11 mouse cellular contexts compared by ENCODE assay signal in the genomic region with DNA sequence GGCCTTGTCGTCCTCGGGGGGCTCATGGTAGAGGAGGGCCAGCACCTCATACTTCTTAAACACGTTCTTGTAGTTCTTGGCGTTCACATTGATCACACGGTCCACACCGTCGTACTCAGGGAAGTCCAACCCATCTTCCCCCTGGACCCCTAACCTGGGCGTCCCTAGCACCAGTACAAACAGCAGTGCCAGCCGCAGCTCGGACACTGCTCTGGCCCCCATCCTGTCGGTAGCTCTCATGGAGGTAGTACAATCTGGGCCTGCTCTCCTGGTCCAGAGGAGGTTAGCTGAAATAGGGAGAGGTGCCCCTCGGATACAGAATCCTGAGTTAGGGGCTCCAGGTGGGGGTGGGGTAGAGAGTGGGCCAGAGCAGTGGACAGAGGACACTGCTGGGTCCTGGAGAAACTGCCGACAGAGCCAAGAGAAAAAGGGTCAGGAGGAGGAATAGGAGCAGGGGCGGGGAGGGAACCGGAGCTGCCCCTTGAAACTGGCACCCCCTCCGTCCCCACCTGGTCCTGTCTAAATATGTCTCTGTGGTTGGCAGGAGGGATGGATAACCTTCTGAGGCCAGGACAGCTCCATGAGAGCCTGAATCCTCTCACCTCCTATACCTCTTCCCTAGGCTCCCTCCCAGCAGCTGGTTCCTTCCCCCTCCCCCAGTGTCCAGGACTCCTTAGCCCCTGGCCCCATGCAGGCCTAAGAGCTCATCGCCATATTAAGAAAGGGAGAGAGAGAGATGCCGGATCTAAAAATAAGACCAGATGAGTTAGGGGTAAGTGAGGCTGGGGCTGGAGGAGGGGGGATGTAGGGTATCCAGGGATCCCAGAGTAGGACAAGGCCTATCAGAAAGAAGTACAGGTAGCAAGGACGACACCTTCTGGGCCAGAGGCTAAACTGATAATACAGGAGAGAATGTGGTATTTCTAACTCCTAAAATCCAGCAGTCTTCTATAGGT. TPM values are rescaled to one million over a fixed set of nuclear protein-coding genes. Genes with fewer than 3 reads are reported as not detected.
DNase-seq lines count a peak whose midpoint lies in the region; ATAC-seq lines count a peak whose summit lies in the region.
"Had no signal": no experiment of that assay in that cellular context is flagged by ENCODE, and none has a peak within 500 bp of the region (broad histone marks: within the 10 kb centered on the region; RNA-seq: fewer than 3 reads in every experiment).

A gene (minus strand): TSS at position 418 of the 956 bp plus-strand sequence.

- H3K27me3 ChIP-seq in kidney, embryonic 14.5 days (ENCODE audit: control insufficient read depth, insufficient read depth, low read length) = no peaks in the 10 kb centered on the region
- H3K27me3 ChIP-seq in embryonic facial prominence, embryonic 12.5 days = no peaks in the 10 kb centered on the region
- no peaks in the 10 kb centered on the region for H3K27me3 ChIP-seq in limb, embryonic 13.5 days
- H3K27me3 ChIP-seq: CH12.LX had no signal

- H3K4me2 ChIP-seq in kidney, embryonic 14.5 days (replicated peaks; ENCODE audit: low read depth, low read length) = no peak within 1 kb of the TSS
- H3K4me2 ChIP-seq in embryonic facial prominence, embryonic 12.5 days (replicated peaks) = no peak within 1 kb of the TSS
- H3K4me2 ChIP-seq in limb, embryonic 13.5 days (replicated peaks) = peak within 1 kb of the TSS; percentile 28; the same call in 1 of the 2 replicates

- no peak for DNase-seq in kidney, postnatal 4 days
- no peak for DNase-seq in gastrocnemius, postnatal 4 days (ENCODE audit: low spot score in 2 of 2)
- DNase-seq in spleen, postnatal 4 days (ENCODE audit: low spot score in 2 of 2) = no peak
- DNase-seq in right cerebral cortex, postnatal 4 days = no peak
- DNase-seq in layer of hippocampus, adult 18-20 months (ENCODE audit: low spot score in 2 of 2) = no peak
- DNase-seq: adrenal gland, adult 8-10 months; left cerebral cortex, postnatal 4 days had no signal

- H3K9me3 ChIP-seq in kidney, embryonic 14.5 days (ENCODE audit: control insufficient read depth, low read length) = no peaks in the 10 kb centered on the region
- no peaks in the 10 kb centered on the region for H3K9me3 ChIP-seq in embryonic facial prominence, embryonic 12.5 days
- H3K9me3 ChIP-seq in limb, embryonic 13.5 days = no peaks in the 10 kb centered on the region

- H3K27ac ChIP-seq in kidney, embryonic 14.5 days (ENCODE audit: low read depth, low read length) = peak within 1 kb of the TSS; percentile 87
- peak within 1 kb of the TSS; percentile 96 for H3K27ac ChIP-seq in embryonic facial prominence, embryonic 12.5 days
- peak within 1 kb of the TSS; percentile 98 for H3K27ac ChIP-seq in limb, embryonic 13.5 days

- 81% methylated on average over 19 of the region's 19 CpGs for WGBS in kidney, embryonic 14.5 days
- 73% methylated on average over 16 of the region's 19 CpGs for WGBS in embryonic facial prominence, embryonic 12.5 days
- WGBS in limb, embryonic 13.5 days = 81% methylated on average over 19 of the region's 19 CpGs

- H3K36me3 ChIP-seq in kidney, embryonic 14.5 days (ENCODE audit: control insufficient read depth, insufficient read depth, low read length) = no peaks in the 10 kb centered on the region
- H3K36me3 ChIP-seq in embryonic facial prominence, embryonic 12.5 days = no peaks in the 10 kb centered on the region
- no peaks in the 10 kb centered on the region for H3K36me3 ChIP-seq in limb, embryonic 13.5 days

- no peak for ATAC-seq in kidney, embryonic 14.5 days (ENCODE audit: low FRiP score, low TSS enrichment)
- no peak for ATAC-seq in embryonic facial prominence, embryonic 12.5 days (ENCODE audit: insufficient number of reproducible peaks, insufficient read depth, low FRiP score, low TSS enrichment)
- ATAC-seq in limb, embryonic 13.5 days (ENCODE audit: low FRiP score, low read depth) = 0 out of 2 replicates have a peak, but pooled peaks have one; percentile 6

- H3K9ac ChIP-seq in kidney, embryonic 14.5 days (ENCODE audit: low read depth, low read length) = no peak within 1 kb of the TSS
- H3K9ac ChIP-seq in embryonic facial prominence, embryonic 12.5 days = no peak within 1 kb of the TSS
- H3K9ac ChIP-seq in limb, embryonic 13.5 days = peak within 1 kb of the TSS; percentile 19; the same call in 1 of the 2 replicates

- peaks cover 37% of the 10 kb centered on the region for H3K4me1 ChIP-seq in kidney, embryonic 14.5 days (ENCODE audit: control insufficient read depth, insufficient read depth, low read length)
- H3K4me1 ChIP-seq in embryonic facial prominence, embryonic 12.5 days = peaks cover 54% of the 10 kb centered on the region
- H3K4me1 ChIP-seq in limb, embryonic 13.5 days = peaks cover 60% of the 10 kb centered on the region

- no peak within 1 kb of the TSS for H3K4me3 ChIP-seq in kidney, embryonic 14.5 days (ENCODE audit: low read length)
- H3K4me3 ChIP-seq in embryonic facial prominence, embryonic 12.5 days = no peak within 1 kb of the TSS
- H3K4me3 ChIP-seq in limb, embryonic 13.5 days = no peak within 1 kb of the TSS

RNA-seq across cellular contexts. Expression of the gene that starts here (rescaled TPM):
- 2.8 and 3.5 TPM in 2 replicates for polyA plus RNA-seq in kidney, embryonic 14.5 days (2014; fragmentation: Nextera tagmentation; extraction: Ambion mirVana)
- polyA plus RNA-seq in embryonic facial prominence, embryonic 12.5 days (2016; fragmentation: Nextera tagmentation; extraction: Ambion mirVana) = 3.3 and 3.6 TPM in 2 replicates
- total RNA-seq in gastrocnemius, postnatal 4 days (2021) = 1,000 to 10,000 TPM; 2,015 to 2,024 TPM
- polyA plus RNA-seq in limb, embryonic 13.5 days (2015; fragmentation: Nextera tagmentation; extraction: Ambion mirVana) = 6.5 and 8.1 TPM in 2 replicates
- under 1 TPM; 0.54 to 0.71 TPM for total RNA-seq in layer of hippocampus, adult 18-20 months (2021)

Comparison
In these comparisons a context has a peak if more than half of its experiments do, and no peak if none do; other contexts are left out.
1. RNA of the gene that starts here (total RNA-seq): 2,015 to 2,024 TPM in gastrocnemius, postnatal 4 days; 0.54 to 0.71 TPM in layer of hippocampus, adult 18-20 months; every median in the first group is over 1,000 times any median in the second.
2. Peak in every context shown above with its lines, with median percentiles within 50 percentile points of each other: H3K27ac ChIP-seq.